Mouse (Mus musculus) C2C12 (cell line): Measurements from ENCODE around the gene Abcc3. TPM values are rescaled to one million over a fixed set of nuclear protein-coding genes. Genes with fewer than 3 reads are reported as not detected.

Source experiments
- H3K27me3 ChIP-seq: one replicate; pipeline ENCODE4 v1.6.1; 2011; ENCODE audit not compliant: control insufficient read depth, insufficient read depth, insufficient read length
- H3K36me3 ChIP-seq: one replicate; pipeline ENCODE4 v1.6.1; 2011; ENCODE audit not compliant: control insufficient read depth, insufficient read depth
- H3K4me3 ChIP-seq: one replicate; pipeline ENCODE4 v1.5.1; 2011; ENCODE audit warnings: mild to moderate bottlenecking, control low read depth; ENCODE audit not compliant: poor library complexity, insufficient read depth, severe bottlenecking
- H3K79me2 ChIP-seq: one replicate; pipeline ENCODE4 v1.6.1; 2011; ENCODE audit not compliant: control insufficient read depth, insufficient read depth
- H3K79me3 ChIP-seq: one replicate; pipeline ENCODE4 v1.6.1; 2011; ENCODE audit warnings: low read depth, control low read depth
- H3ac ChIP-seq: one replicate; pipeline ENCODE3; 2011; ENCODE audit warnings: low read depth; ENCODE audit not compliant: control insufficient read depth, insufficient read length
- CEBPB ChIP-seq: IDR thresholded peaks from one replicate; pipeline ENCODE4 v1.6.1; 2011; ENCODE audit warnings: low read depth, mild to moderate bottlenecking, control low read depth, moderate library complexity
- CTCF ChIP-seq: IDR thresholded peaks from one replicate; pipeline ENCODE4 v1.5.1; 2011; ENCODE audit not compliant: control insufficient read depth, insufficient read depth, insufficient read length
- FOSL1 ChIP-seq: IDR thresholded peaks from one replicate; pipeline ENCODE4 v1.8.0; 2011; ENCODE audit warnings: mild to moderate bottlenecking, low read length; ENCODE audit not compliant: poor library complexity, insufficient read depth, severe bottlenecking
- MAX ChIP-seq: IDR thresholded peaks from one replicate; pipeline ENCODE4 v1.6.1; 2011; ENCODE audit warnings: mild to moderate bottlenecking, control low read depth
- MYOD1 ChIP-seq: IDR thresholded peaks from one replicate; pipeline ENCODE4 v1.6.1; 2011; ENCODE audit warnings: low read depth; ENCODE audit not compliant: control insufficient read depth, insufficient read length
- MYOG ChIP-seq: IDR thresholded peaks from one replicate; pipeline ENCODE4 v1.6.1; 2011; ENCODE audit not compliant: control insufficient read depth, insufficient read length; ENCODE audit errors: extremely low read depth
- USF1 ChIP-seq: IDR thresholded peaks from one replicate; pipeline ENCODE4 v1.6.1; 2011; ENCODE audit warnings: low read depth, mild to moderate bottlenecking, control low read depth, moderate library complexity
- polyA plus RNA-seq: library from polyadenylated mRNA; unstranded; fragments of >200 nt; fragmentation: generic; extraction: Trizol; gene quantifications from one replicate; pipeline ENCODE4 v1.2.1, GENCODE M21; 2012; ENCODE audit warnings: missing spikeins

Gene Abcc3
- polyA plus RNA-seq, 1 experiment = 0.41 TPM

DNA sequence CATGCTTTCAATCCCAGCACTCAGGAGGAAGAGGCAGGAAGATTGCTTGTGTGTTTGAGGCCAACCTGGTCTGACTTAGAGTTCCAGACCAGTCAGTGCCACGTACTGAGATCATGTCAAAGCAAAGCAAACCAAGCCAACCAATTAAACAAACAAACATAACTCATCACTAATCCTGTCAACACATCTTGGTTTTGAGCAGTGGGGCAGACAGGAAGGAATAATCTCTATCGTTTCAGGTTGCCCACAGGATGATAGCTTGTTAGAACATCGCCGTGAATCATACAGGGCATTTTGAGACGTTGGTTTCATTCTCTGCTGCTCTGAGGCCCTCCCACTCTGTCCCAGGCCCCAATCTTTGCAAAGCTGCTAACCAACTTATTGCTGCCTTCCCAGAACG is 22.8 kb downstream of the Abcc3 start:
- no peaks in the 10 kb centered on the region for H3K79me3 ChIP-seq
- TF ChIP-seq MYOG = no peak
- no peak for TF ChIP-seq MAX
- TF ChIP-seq USF1 = no peak
- no peak for TF ChIP-seq FOSL1
- TF ChIP-seq CTCF = no peak
- TF ChIP-seq MYOD1 = no peak
- TF ChIP-seq CEBPB = no peak
- no peaks in the 10 kb centered on the region for H3K27me3 ChIP-seq
- H3K4me3 ChIP-seq = no peak overlapping the region
- H3K36me3 ChIP-seq = no peaks in the 10 kb centered on the region
- H3ac ChIP-seq = no peak overlapping the region
- no peaks in the 10 kb centered on the region for H3K79me2 ChIP-seq

DNA sequence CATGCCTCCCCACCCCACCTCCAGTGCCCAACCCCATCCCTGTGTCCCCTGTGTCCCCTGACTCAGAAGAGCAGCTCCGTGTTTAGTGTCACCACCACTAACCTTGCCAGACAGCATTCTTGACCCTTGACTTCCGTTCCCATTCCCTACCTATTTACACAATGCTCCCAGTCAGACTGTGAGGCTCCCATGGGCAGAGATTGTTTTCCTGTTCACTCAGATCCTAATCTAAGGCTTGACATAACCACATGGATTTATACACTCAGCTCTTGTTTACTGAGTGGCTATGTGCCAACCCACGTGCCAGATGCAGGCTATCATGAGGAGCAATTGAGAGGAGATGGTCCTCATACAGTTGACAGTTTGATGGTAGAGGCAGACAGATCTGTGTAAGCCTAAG is 27.5 kb downstream of the Abcc3 start:
- H3K4me3 ChIP-seq = no peak overlapping the region
- no peaks in the 10 kb centered on the region for H3K27me3 ChIP-seq
- H3K79me3 ChIP-seq = no peaks in the 10 kb centered on the region
- TF ChIP-seq CEBPB (no peak), MAX (no peak), MYOD1 (no peak), USF1 (no peak), MYOG (no peak), CTCF (no peak), FOSL1 (no peak)
- no peaks in the 10 kb centered on the region for H3K79me2 ChIP-seq
- H3K36me3 ChIP-seq = no peaks in the 10 kb centered on the region
- no peak overlapping the region for H3ac ChIP-seq

DNA sequence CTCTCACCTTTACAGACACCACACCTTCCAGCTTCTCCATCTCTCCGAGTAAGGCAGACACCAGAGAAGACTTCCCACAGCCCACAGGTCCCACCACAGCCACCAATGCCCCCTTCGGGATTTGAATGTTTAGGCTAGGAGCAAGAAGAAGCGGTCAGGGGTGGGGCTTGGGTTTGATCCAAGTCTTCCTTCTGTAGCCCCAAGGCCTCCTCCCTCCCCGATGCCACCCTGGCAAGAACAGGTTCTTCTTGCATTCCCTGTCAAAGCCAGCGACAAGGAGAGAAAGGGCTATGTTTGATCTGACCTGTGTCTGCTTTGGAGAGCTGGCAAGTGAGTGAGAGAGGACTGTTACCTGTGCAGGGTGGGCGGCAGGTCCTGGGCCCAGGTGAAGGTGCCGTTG is 29.1 kb downstream of the Abcc3 start:
- Histone ChIP-seq H3K79me2 (no peaks in the 10 kb centered on the region), H3ac (no peak overlapping the region), H3K27me3 (peaks cover 9% of the 10 kb centered on the region), H3K36me3 (no peaks in the 10 kb centered on the region), H3K4me3 (no peak overlapping the region), H3K79me3 (no peaks in the 10 kb centered on the region)
- TF ChIP-seq MYOD1 (no peak), CEBPB (no peak), CTCF (no peak), MAX (no peak)

DNA sequence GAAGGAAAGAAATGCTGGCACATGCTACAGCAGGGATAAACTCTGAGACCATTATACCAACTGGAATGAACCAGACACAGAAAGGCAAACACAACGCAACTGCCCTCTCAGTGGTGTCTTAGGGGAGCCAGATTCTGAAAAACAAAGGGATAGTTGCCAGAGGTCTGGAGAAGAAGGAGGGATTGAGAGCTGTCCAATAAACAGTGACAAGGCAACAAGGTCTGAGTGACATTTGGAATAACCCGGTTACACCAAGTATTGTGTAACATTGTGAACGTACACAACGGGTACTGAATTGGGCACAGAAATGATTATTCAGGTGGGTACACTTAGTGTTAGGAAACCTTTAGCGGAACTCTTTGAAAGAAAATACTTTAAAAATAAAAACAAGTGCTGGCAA is 30.7 kb downstream of the Abcc3 start:
- Histone ChIP-seq H3K79me2 (no peaks in the 10 kb centered on the region), H3K4me3 (no peak overlapping the region), H3K36me3 (no peaks in the 10 kb centered on the region), H3K79me3 (no peaks in the 10 kb centered on the region), H3ac (no peak overlapping the region), H3K27me3 (peaks cover 9% of the 10 kb centered on the region)
- no peak for TF ChIP-seq USF1

DNA sequence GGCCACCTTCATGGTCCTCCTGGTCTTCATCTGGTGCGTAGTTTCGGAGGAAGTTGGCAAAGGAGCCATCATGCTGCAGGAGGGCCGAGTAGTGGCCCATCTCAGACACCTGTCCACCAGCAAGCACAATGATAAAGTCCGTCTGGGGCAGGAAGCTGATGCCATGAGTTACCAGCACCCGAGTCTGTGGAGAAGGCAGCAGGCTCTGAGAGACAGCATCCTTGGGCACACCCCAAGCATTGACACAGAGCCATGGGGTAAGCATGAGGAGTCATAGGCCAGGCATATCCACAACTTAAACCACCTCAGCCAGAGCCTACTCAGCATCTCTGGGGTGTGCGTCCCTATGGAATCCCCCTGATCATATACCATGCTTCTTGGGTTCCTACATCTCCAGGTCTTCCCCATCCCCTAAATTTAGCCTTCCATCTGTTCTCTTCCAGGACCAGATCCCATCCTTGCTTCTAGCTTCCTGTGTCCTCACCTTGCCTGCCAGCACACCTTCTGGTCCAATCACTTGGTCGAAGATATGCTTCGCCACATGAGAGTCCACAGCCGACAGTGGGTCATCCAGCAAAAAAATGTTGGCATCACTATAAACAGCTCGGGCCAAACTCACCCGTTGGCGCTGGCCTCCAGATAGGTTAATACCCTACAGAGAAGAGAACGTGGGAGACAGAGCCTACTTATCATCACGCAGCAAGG is 31.5 kb downstream of the Abcc3 start:
- Histone ChIP-seq H3K4me3 (no peak overlapping the region), H3ac (no peak overlapping the region), H3K79me2 (no peaks in the 10 kb centered on the region), H3K36me3 (no peaks in the 10 kb centered on the region), H3K79me3 (no peaks in the 10 kb centered on the region), H3K27me3 (peaks cover 9% of the 10 kb centered on the region)
- no peak for TF ChIP-seq MAX
- TF ChIP-seq CEBPB = no peak
- no peak for TF ChIP-seq MYOG
- TF ChIP-seq MYOD1 = no peak
- TF ChIP-seq FOSL1 = no peak
- TF ChIP-seq CTCF = no peak
- no peak for TF ChIP-seq USF1

DNA sequence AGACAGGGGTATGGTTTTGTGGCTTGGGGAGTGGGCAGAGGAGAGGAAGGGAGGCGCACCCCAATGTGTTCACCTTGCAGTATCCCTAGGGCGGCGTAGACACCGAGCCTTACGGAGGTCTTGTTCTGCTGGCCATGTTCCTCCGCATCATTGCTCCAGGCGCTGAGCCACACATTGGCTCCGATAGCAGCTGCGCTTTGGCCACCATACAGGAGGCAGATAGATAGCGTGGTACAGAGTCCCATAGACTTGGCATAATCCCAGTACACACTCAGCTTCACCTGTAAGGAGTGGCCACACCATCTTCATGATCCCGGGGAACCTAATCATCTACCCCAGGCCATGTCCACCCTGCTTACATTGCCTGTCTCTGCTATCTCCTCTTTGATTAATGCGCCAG is 33.6 kb downstream of the Abcc3 start:
- Histone ChIP-seq H3K79me2 (no peaks in the 10 kb centered on the region), H3ac (no peak overlapping the region)
- TF ChIP-seq CTCF = no peak
- no peak for TF ChIP-seq MYOG
- no peak for TF ChIP-seq FOSL1
- no peak for TF ChIP-seq MAX
- no peak for TF ChIP-seq USF1
- no peak for TF ChIP-seq MYOD1
- no peak for TF ChIP-seq CEBPB

More for the DNA sequence above, 33.6 kb downstream of the Abcc3 start:
- Histone ChIP-seq H3K36me3 (no peaks in the 10 kb centered on the region), H3K4me3 (no peak overlapping the region), H3K27me3 (peaks cover 9% of the 10 kb centered on the region), H3K79me3 (no peaks in the 10 kb centered on the region)
